Mouse (Mus musculus) embryonic facial prominence, embryonic 12.5 days (tissue): ENCODE results near the gene Birc7. TPM values are rescaled to one million over a fixed set of nuclear protein-coding genes. Genes with fewer than 3 reads are reported as not detected.

Experiments
- microRNA-seq: library from miRNA; unstranded; fragments of <30 nt; microRNA quantifications from one replicate; pipeline ENCODE4, GENCODE M21; 2017
- polyA plus RNA-seq: library from polyadenylated mRNA; unstranded; fragments of >200 nt; fragmentation: Nextera tagmentation; extraction: Ambion mirVana; gene quantifications from 2 replicates; pipeline ENCODE4 v1.2.1, GENCODE M21; 2016

Birc7 gene
- polyA plus RNA-seq, 1 experiment from 2014 or later: not detected

Small RNA genes within 50 kb of the gene (microRNA-seq; reads per million reads assigned to microRNA genes)
- not detected for gene Mir124a-3

Other genes with a start within 250 kb of the Birc7 start
- 35.3 and 36.8 TPM in 2 replicates for gene Dido1, start 219.0 kb upstream of the Birc7 start, polyA plus RNA-seq
- gene Gid8, start 218.9 kb upstream of the Birc7 start, polyA plus RNA-seq: 62.6 and 63.6 TPM in 2 replicates
- 0.36 and 0.56 TPM in 2 replicates for gene Slc17a9, start 203.8 kb upstream of the Birc7 start, polyA plus RNA-seq
- gene Bhlhe23, start 152.1 kb upstream of the Birc7 start, polyA plus RNA-seq: 0.97 and 1.3 TPM in 2 replicates
- gene Ythdf1, start 8.1 kb upstream of the Birc7 start, polyA plus RNA-seq: 71.3 and 72.6 TPM in 2 replicates
- gene Nkain4, start 25.7 kb downstream of the Birc7 start, polyA plus RNA-seq: 21.7 and 25.5 TPM in 2 replicates
- gene Arfgap1, start 38.2 kb downstream of the Birc7 start, polyA plus RNA-seq: 113 and 116 TPM in 2 replicates
- gene Col20a1, start 57.5 kb downstream of the Birc7 start, polyA plus RNA-seq: 1.3 and 1.7 TPM in 2 replicates
- 5.5 and 7.1 TPM in 2 replicates for gene Chrna4, start 114.5 kb downstream of the Birc7 start, polyA plus RNA-seq
- gene Kcnq2, start 206.3 kb downstream of the Birc7 start, polyA plus RNA-seq: 2.8 and 4.9 TPM in 2 replicates
- gene Eef1a2, start 228.0 kb downstream of the Birc7 start, polyA plus RNA-seq: 0.22 and 0.42 TPM in 2 replicates